Mouse (Mus musculus): Measurements from ENCODE around the gene Prkaca. TPM values are rescaled to one million over a fixed set of nuclear protein-coding genes. Genes with fewer than 3 reads are reported as not detected.
A peak's percentile ranks its signal among the peaks of the same experiment; 100 is the strongest.

Gene Prkaca
- 29.8 and 39.9 TPM in 2 replicates for polyA plus RNA-seq (2015; fragmentation: Nextera tagmentation; extraction: Ambion mirVana)

DNA sequence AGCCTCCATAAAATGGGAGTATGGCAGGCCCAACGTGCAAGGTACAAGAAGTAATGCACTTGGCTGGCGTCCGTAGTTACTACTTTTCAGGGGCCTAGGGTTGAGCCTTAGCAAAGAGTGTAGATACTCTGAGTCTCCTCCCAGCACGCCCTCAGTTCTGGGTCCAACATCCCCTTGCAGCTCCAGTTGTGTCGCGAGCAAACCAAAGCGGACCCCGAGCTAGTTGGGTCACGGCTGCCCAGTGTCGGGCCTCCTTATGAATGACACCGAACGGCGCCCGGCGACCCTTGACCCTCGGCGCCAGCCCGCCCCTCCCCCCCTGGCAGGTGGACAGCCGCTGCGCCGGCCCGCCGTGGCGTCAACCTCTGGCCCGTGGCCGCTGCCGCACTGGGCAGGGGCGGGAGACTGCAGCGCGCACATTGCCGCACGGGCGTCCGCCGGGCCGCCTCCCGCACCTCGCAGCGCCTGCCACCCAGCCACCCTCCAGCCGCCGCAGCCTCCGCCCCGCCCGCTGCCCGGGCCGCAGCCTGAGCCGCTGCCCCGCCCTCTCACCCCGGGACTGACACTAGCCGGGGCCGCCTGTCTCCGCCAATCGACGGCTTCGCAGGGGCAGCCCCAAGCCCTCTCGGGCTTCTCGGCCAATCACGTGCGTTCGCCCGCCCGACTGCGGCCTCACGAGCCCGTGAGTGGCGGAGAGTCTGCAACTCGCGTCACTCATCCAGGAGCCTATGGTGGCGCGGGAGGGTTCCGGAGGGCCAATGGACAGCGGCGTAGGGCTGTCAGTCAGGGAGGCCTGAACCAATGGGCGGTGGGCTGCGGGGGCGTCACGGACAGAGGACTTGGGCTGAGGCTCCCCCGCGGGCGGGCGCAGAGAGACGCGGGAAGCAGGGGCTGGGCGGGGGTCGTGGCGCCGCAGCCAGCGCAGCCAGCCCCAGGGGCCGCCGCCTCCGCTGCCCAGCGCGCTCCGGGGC, at the start of gene Prkaca:
Gene Prkaca (plus strand): TSS at position 844 of the 971 bp plus-strand sequence.
- peak; percentile 97 for ATAC-seq (ENCODE audit: low read depth)
- Histone ChIP-seq H3K27ac (ENCODE audit: low read length) (peak within 1 kb of the TSS; percentile 78), H3K9me3 (replicated peaks; ENCODE audit: control insufficient read depth, low read length) (no peaks in the 10 kb centered on the region), H3K4me1 (ENCODE audit: control insufficient read depth, low read depth, low read length) (peaks cover 34% of the 10 kb centered on the region), H3K9ac (ENCODE audit: low read depth, low read length) (peak within 1 kb of the TSS; percentile 90), H3K4me3 (ENCODE audit: low read depth, low read length) (peak within 1 kb of the TSS; percentile 85), H3K27me3 (ENCODE audit: control insufficient read depth, insufficient read depth, low read depth, low read length) (no peaks in the 10 kb centered on the region), H3K36me3 (ENCODE audit: control insufficient read depth, insufficient read depth) (peaks cover 25% of the 10 kb centered on the region), H3K4me2 (ENCODE audit: low read depth, low read length) (peak within 1 kb of the TSS; percentile 98)
- WGBS (ENCODE audit: insufficient replicate concordance): under 1% methylated on average over 82 of the region's 94 CpGs

DNA sequence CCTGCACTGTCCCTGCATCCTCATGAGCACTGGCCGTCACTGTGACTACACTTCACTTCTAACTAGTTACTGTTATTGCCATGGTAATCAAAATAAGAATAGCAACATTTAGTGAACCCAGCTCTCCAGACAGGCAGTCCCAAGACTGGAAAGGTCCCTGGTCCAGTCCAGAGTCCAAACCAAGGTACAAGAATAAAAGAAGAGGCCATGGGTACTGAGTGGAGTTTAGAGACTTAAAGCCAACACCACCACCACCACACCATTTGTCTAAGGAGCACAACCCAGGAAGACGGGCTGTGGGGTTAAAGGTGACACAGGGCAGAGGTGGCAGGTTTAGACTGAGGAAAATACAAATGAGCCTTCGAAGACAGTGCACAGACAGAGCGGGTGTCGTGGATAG, 48.2 kb upstream of the Prkaca start:
- no peak overlapping the region for H3K4me2 ChIP-seq (ENCODE audit: low read depth, low read length)
- H3K36me3 ChIP-seq (ENCODE audit: control insufficient read depth, insufficient read depth): no peaks in the 10 kb centered on the region
- H3K27me3 ChIP-seq (ENCODE audit: control insufficient read depth, insufficient read depth, low read depth, low read length): no peaks in the 10 kb centered on the region
- no peak overlapping the region for H3K4me3 ChIP-seq (ENCODE audit: low read depth, low read length)
- no peaks in the 10 kb centered on the region for H3K4me1 ChIP-seq (ENCODE audit: control insufficient read depth, low read depth, low read length)
- no peaks in the 10 kb centered on the region for H3K9me3 ChIP-seq (replicated peaks; ENCODE audit: control insufficient read depth, low read length)
- no peak overlapping the region for H3K9ac ChIP-seq (ENCODE audit: low read depth, low read length)
- ATAC-seq (ENCODE audit: low read depth): no peak
- 77% methylated on average over 5 of the region's 5 CpGs for WGBS (ENCODE audit: insufficient replicate concordance)
- H3K27ac ChIP-seq (ENCODE audit: low read length): no peak overlapping the region

DNA sequence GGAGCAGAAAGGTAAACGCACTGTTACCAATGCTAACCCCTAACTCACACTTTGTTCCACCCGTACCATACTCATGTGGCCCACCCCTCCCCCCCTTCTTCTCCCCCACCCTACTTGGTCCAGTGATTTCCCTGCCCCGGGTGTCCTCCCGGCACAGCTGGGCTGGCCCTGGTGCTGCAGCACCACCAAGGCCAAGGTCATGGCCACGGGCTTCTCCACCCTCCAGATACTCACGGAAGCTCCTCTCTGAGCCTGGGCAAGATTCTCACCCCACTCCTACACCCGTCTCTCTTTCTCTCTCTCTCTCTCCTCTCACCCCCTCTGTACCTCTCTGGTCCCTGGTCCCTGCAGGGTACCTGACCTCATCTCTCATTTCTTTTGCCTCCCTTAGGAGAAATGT, 46.5 kb upstream of the Prkaca start:
- no peak for ATAC-seq (ENCODE audit: low read depth)
- Histone ChIP-seq H3K27me3 (ENCODE audit: control insufficient read depth, insufficient read depth, low read depth, low read length) (no peaks in the 10 kb centered on the region), H3K27ac (ENCODE audit: low read length) (no peak overlapping the region), H3K4me2 (ENCODE audit: low read depth, low read length) (no peak overlapping the region), H3K36me3 (ENCODE audit: control insufficient read depth, insufficient read depth) (no peaks in the 10 kb centered on the region), H3K4me3 (ENCODE audit: low read depth, low read length) (no peak overlapping the region), H3K9ac (ENCODE audit: low read depth, low read length) (no peak overlapping the region), H3K9me3 (replicated peaks; ENCODE audit: control insufficient read depth, low read length) (no peaks in the 10 kb centered on the region), H3K4me1 (ENCODE audit: control insufficient read depth, low read depth, low read length) (no peaks in the 10 kb centered on the region)
- 63% methylated on average over 7 of the region's 7 CpGs for WGBS (ENCODE audit: insufficient replicate concordance)

DNA sequence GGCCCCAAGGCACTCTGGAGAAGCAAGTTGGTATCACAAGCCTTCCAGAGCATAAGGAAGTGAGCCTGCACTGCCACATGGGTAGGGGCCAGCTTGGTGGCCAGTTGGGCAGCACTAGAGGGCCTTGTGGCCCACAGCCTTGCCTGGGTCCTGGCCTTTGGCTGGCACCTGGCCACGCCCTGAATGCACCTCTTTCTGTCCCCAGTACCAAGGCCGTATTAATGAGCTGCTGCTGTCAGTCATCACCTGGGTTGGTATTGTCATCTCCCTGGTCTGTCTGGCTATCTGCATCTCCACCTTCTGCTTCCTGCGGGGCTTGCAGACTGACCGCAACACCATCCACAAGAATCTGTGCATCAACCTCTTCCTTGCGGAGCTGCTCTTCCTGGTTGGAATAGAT, 38.6 kb upstream of the Prkaca start:
- Histone ChIP-seq H3K4me1 (ENCODE audit: control insufficient read depth, low read depth, low read length) (no peaks in the 10 kb centered on the region), H3K9ac (ENCODE audit: low read depth, low read length) (no peak overlapping the region), H3K27me3 (ENCODE audit: control insufficient read depth, insufficient read depth, low read depth, low read length) (no peaks in the 10 kb centered on the region), H3K36me3 (ENCODE audit: control insufficient read depth, insufficient read depth) (no peaks in the 10 kb centered on the region), H3K27ac (ENCODE audit: low read length) (no peak overlapping the region), H3K4me3 (ENCODE audit: low read depth, low read length) (no peak overlapping the region), H3K9me3 (replicated peaks; ENCODE audit: control insufficient read depth, low read length) (no peaks in the 10 kb centered on the region), H3K4me2 (ENCODE audit: low read depth, low read length) (no peak overlapping the region)
- ATAC-seq (ENCODE audit: low read depth): no peak
- WGBS (ENCODE audit: insufficient replicate concordance): 74% methylated on average over 5 of the region's 5 CpGs

DNA sequence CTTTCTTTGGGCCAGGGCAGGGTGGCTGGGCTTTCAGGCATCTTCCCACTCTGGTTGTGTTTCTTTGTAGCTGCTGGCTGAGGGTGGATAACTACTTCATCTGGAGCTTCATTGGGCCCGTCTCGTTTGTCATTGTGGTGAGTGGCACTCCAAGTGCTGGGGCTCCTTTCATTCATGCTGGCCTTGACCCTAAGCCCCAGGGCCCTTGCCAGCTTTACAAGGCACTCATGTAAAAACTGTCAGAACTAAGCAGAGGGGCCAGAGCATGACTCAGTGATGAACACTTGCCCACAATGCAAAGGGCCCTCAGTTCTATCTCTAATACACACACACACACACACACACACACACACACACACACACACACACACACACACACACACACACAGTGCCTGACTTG, 37.8 kb upstream of the Prkaca start:
- no peaks in the 10 kb centered on the region for H3K36me3 ChIP-seq (ENCODE audit: control insufficient read depth, insufficient read depth)
- H3K4me1 ChIP-seq (ENCODE audit: control insufficient read depth, low read depth, low read length): no peaks in the 10 kb centered on the region
- H3K4me2 ChIP-seq (ENCODE audit: low read depth, low read length): no peak overlapping the region
- no peaks in the 10 kb centered on the region for H3K9me3 ChIP-seq (replicated peaks; ENCODE audit: control insufficient read depth, low read length)
- no peak overlapping the region for H3K27ac ChIP-seq (ENCODE audit: low read length)
- WGBS (ENCODE audit: insufficient replicate concordance): 73% methylated on average over 2 of the region's 2 CpGs
- ATAC-seq (ENCODE audit: low read depth): no peak
- H3K9ac ChIP-seq (ENCODE audit: low read depth, low read length): no peak overlapping the region
- no peaks in the 10 kb centered on the region for H3K27me3 ChIP-seq (ENCODE audit: control insufficient read depth, insufficient read depth, low read depth, low read length)
- no peak overlapping the region for H3K4me3 ChIP-seq (ENCODE audit: low read depth, low read length)

DNA sequence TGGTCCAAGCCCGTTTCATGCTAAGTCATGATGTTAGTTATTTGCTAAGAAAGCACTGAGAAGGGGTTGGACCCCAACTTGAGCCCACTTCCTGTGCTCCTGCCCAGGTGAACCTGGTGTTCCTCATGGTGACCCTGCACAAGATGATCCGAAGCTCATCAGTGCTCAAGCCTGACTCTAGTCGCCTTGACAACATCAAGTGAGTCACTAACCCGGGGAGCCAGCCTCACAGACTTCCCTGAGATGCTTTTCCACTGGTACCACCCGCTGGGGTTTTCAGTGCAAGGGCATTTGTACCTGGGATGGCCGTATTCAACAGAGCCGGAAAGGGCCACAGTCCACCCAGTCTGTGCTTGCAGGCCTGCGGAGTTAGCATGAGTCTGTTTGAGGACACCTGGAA, 37.4 kb upstream of the Prkaca start:
- Histone ChIP-seq H3K27ac (ENCODE audit: low read length) (no peak overlapping the region), H3K4me2 (ENCODE audit: low read depth, low read length) (no peak overlapping the region), H3K9ac (ENCODE audit: low read depth, low read length) (no peak overlapping the region), H3K4me1 (ENCODE audit: control insufficient read depth, low read depth, low read length) (no peaks in the 10 kb centered on the region), H3K36me3 (ENCODE audit: control insufficient read depth, insufficient read depth) (no peaks in the 10 kb centered on the region), H3K4me3 (ENCODE audit: low read depth, low read length) (no peak overlapping the region), H3K9me3 (replicated peaks; ENCODE audit: control insufficient read depth, low read length) (no peaks in the 10 kb centered on the region), H3K27me3 (ENCODE audit: control insufficient read depth, insufficient read depth, low read depth, low read length) (no peaks in the 10 kb centered on the region)
- WGBS (ENCODE audit: insufficient replicate concordance): 77% methylated on average over 8 of the region's 8 CpGs
- ATAC-seq (ENCODE audit: low read depth): no peak

DNA sequence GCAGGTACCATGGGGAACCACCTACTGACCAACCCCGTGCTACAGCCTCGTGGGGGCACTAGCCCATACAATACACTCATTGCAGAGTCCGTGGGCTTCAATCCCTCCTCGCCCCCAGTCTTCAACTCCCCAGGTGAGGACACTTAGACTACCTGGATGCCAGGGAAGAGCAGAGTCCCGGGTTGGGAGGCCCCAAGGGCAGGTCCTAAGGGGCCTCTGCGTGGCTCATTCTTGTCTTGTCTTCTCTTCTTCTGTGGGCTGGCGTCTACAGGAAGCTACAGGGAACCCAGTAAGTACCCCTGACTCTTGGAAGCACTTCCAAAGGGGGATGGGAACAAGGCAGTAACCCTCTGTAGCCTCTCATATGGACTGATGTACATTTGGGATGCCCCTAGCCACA, 35.1 kb upstream of the Prkaca start:
- WGBS (ENCODE audit: insufficient replicate concordance): 66% methylated on average over 7 of the region's 7 CpGs
- no peak for ATAC-seq (ENCODE audit: low read depth)
- Histone ChIP-seq H3K27ac (ENCODE audit: low read length) (no peak overlapping the region), H3K4me2 (ENCODE audit: low read depth, low read length) (no peak overlapping the region), H3K36me3 (ENCODE audit: control insufficient read depth, insufficient read depth) (no peaks in the 10 kb centered on the region), H3K27me3 (ENCODE audit: control insufficient read depth, insufficient read depth, low read depth, low read length) (no peaks in the 10 kb centered on the region), H3K4me3 (ENCODE audit: low read depth, low read length) (no peak overlapping the region), H3K4me1 (ENCODE audit: control insufficient read depth, low read depth, low read length) (no peaks in the 10 kb centered on the region), H3K9me3 (replicated peaks; ENCODE audit: control insufficient read depth, low read length) (no peaks in the 10 kb centered on the region), H3K9ac (ENCODE audit: low read depth, low read length) (no peak overlapping the region)

DNA sequence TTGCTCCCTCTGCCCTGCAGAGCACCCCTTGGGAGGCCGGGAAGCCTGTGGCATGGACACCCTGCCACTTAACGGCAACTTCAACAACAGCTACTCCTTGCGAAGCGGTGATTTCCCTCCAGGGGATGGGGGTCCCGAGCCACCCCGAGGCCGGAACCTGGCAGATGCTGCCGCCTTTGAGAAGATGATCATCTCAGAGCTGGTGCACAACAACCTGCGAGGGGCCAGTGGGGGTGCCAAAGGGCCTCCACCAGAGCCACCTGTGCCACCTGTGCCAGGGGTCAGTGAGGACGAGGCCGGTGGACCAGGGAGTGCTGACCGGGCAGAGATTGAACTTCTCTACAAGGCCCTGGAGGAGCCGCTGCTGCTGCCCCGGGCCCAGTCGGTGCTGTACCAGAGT, 34.5 kb upstream of the Prkaca start:
- Histone ChIP-seq H3K9me3 (replicated peaks; ENCODE audit: control insufficient read depth, low read length) (no peaks in the 10 kb centered on the region), H3K27me3 (ENCODE audit: control insufficient read depth, insufficient read depth, low read depth, low read length) (no peaks in the 10 kb centered on the region), H3K27ac (ENCODE audit: low read length) (no peak overlapping the region), H3K36me3 (ENCODE audit: control insufficient read depth, insufficient read depth) (no peaks in the 10 kb centered on the region), H3K4me3 (ENCODE audit: low read depth, low read length) (no peak overlapping the region), H3K4me1 (ENCODE audit: control insufficient read depth, low read depth, low read length) (no peaks in the 10 kb centered on the region), H3K9ac (ENCODE audit: low read depth, low read length) (no peak overlapping the region), H3K4me2 (ENCODE audit: low read depth, low read length) (no peak overlapping the region)
- 78% methylated on average over 15 of the region's 15 CpGs for WGBS (ENCODE audit: insufficient replicate concordance)
- no peak for ATAC-seq (ENCODE audit: low read depth)

DNA sequence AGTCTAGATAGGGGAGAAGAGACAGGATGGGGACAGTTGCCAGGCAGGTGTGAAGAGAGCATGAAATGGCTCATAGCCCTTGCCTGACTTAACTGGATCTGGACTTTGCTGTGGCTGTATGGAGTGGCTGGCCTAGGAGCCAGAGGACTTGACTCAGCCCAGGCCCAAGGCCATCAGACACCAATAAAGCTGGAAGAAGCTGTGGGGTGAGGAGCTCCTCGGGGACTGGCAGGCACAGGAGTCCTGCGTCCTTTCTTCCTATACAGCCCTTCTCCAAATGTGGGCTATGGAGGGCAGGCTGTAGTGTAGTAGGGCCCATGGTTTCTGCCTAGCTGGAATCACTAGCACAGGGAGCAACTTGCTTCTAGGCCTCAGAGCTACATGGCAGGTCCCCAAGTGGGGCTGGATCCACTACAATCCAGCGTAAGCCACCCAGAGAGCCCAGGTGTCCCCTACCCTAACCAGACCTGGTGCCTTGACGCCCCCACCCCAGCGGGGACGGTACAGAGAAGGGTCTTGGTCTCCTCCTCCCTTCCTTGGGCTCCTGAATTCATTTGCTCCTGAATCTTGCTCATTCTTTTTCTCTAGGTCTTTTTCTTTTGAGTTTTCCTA, 31.6 kb upstream of the Prkaca start:
- no peak overlapping the region for H3K27ac ChIP-seq (ENCODE audit: low read length)
- no peak overlapping the region for H3K4me3 ChIP-seq (ENCODE audit: low read depth, low read length)
- no peaks in the 10 kb centered on the region for H3K4me1 ChIP-seq (ENCODE audit: control insufficient read depth, low read depth, low read length)
- H3K9me3 ChIP-seq (replicated peaks; ENCODE audit: control insufficient read depth, low read length): no peaks in the 10 kb centered on the region
- ATAC-seq (ENCODE audit: low read depth): no peak
- H3K27me3 ChIP-seq (ENCODE audit: control insufficient read depth, insufficient read depth, low read depth, low read length): no peaks in the 10 kb centered on the region
- no peak overlapping the region for H3K4me2 ChIP-seq (ENCODE audit: low read depth, low read length)
- H3K9ac ChIP-seq (ENCODE audit: low read depth, low read length): no peak overlapping the region
- 59% methylated on average over 6 of the region's 6 CpGs for WGBS (ENCODE audit: insufficient replicate concordance)
- no peaks in the 10 kb centered on the region for H3K36me3 ChIP-seq (ENCODE audit: control insufficient read depth, insufficient read depth)

Measured in liver, embryonic 16.5 days (tissue).